8 mouse cellular contexts compared by ENCODE assay signal in the genomic region with DNA sequence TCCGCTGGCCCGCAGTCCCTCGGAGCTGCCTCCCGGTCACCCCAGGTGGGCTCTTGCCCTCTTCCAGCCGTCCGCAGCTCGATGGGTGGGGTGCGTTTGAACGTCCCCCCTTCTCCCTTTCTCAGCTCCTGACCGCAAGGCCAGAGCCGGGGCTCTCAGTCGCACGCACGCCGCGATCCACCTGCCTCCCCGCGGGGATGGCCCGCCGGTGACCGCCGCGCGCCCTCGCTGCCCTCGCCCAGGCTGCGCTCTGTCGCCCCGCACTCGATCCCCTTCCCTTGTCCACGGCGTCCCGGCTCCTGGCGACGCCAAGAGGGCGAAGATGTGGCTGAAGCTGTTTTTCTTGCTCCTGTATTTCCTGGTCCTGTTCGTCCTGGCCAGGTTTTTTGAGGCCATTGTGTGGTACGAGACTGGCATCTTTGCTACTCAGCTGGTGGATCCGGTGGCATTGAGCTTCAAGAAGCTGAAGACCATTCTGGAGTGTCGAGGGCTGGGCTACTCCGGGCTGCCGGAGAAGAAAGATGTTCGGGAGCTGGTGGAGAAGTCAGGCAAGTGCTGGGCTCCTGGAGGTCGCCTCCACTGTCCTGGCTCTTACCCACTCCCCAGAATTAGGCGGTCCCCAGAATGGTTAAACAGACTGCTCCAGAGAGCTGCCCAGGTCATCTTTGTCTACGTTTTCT. TPM values are rescaled to one million over a fixed set of nuclear protein-coding genes. Genes with fewer than 3 reads are reported as not detected.
DNase-seq lines count a peak whose midpoint lies in the region; ATAC-seq lines count a peak whose summit lies in the region.

No protein-coding gene starts in this region.

- peaks cover 8% of the 10 kb centered on the region; the same call in 1 of the 2 replicates for H3K36me3 ChIP-seq in forebrain, embryonic 13.5 days (ENCODE audit: poor library complexity, severe bottlenecking)
- no peaks in the 10 kb centered on the region for H3K36me3 ChIP-seq in hindbrain, embryonic 11.5 days (ENCODE audit: control insufficient read depth, insufficient read depth, low read length)

- peaks cover 18% of the 10 kb centered on the region for H3K4me1 ChIP-seq in forebrain, embryonic 13.5 days
- no peaks in the 10 kb centered on the region for H3K4me1 ChIP-seq in hindbrain, embryonic 11.5 days (replicated peaks; ENCODE audit: control insufficient read depth, insufficient read depth, low read length)

- H3K27me3 ChIP-seq in forebrain, embryonic 13.5 days, result no peaks in the 10 kb centered on the region
- H3K27me3 ChIP-seq in hindbrain, embryonic 11.5 days (ENCODE audit: control insufficient read depth, insufficient read depth, low read length), result no peaks in the 10 kb centered on the region

- ATAC-seq in cerebellum, adult (ENCODE audit: insufficient number of reproducible peaks, low FRiP score, low TSS enrichment), result peak; percentile 62
- ATAC-seq in forebrain, embryonic 13.5 days, result peak; percentile 23
- ATAC-seq in hindbrain, embryonic 11.5 days (ENCODE audit: low FRiP score), result peak; percentile 43

- under 1% methylated on average over 46 of the region's 46 CpGs for WGBS in forebrain, embryonic 13.5 days
- under 1% methylated on average over 46 of the region's 46 CpGs for WGBS in hindbrain, embryonic 11.5 days

- peak; percentile 38 for DNase-seq in gastrocnemius, adult 18-20 months (ENCODE audit: low spot score)
- DNase-seq in gastrocnemius, postnatal 10 days, result no peak
- DNase-seq in hindbrain, embryonic 11.5 days (ENCODE audit: low spot score), result no peak
- DNase-seq in left cerebral cortex, adult 11 months (ENCODE audit: low spot score), result peak; percentile 19
- DNase-seq in lung, postnatal 25 days (ENCODE audit: low spot score), result peak; percentile 22
- DNase-seq in retina, embryonic 14.5 days (ENCODE audit: low spot score), result peak; percentile 63

- peak overlapping the region; percentile 100 for H3K9ac ChIP-seq in forebrain, embryonic 13.5 days
- H3K9ac ChIP-seq in hindbrain, embryonic 11.5 days (ENCODE audit: low read depth, low read length), result peak overlapping the region; percentile 98

- peak overlapping the region; percentile 99 for H3K27ac ChIP-seq in forebrain, embryonic 13.5 days
- H3K27ac ChIP-seq in hindbrain, embryonic 11.5 days (ENCODE audit: low read depth, low read length), result peak overlapping the region; percentile 99

- peak overlapping the region; percentile 79 for H3K4me3 ChIP-seq in forebrain, embryonic 13.5 days
- peak overlapping the region; percentile 75 for H3K4me3 ChIP-seq in hindbrain, embryonic 11.5 days (ENCODE audit: low read depth, low read length)

- no peaks in the 10 kb centered on the region for H3K9me3 ChIP-seq in forebrain, embryonic 13.5 days (replicated peaks)
- H3K9me3 ChIP-seq in hindbrain, embryonic 11.5 days (ENCODE audit: control insufficient read depth, low read length), result no peaks in the 10 kb centered on the region

- H3K4me2 ChIP-seq in forebrain, embryonic 13.5 days, result peak overlapping the region; percentile 78
- H3K4me2 ChIP-seq in hindbrain, embryonic 11.5 days (replicated peaks; ENCODE audit: low read depth, low read length), result peak overlapping the region; percentile 75

RNA-seq across cellular contexts. Expression of a gene that starts 0.8 kb away (rescaled TPM):
- total RNA-seq in gastrocnemius, adult 18-20 months (2021), result 10 to 100 TPM; 18.7 to 19.6 TPM
- 10 to 100 TPM; 20.5 to 22.9 TPM for total RNA-seq in gastrocnemius, postnatal 10 days (2021)
- polyA plus RNA-seq in forebrain, embryonic 13.5 days (2015; fragmentation: Nextera tagmentation; extraction: Ambion mirVana), result 16.9 and 18.8 TPM in 2 replicates
- 18.8 and 19.5 TPM in 2 replicates for polyA plus RNA-seq in hindbrain, embryonic 11.5 days (2014; fragmentation: Nextera tagmentation; extraction: Ambion mirVana)

RNA-seq across cellular contexts. Expression of a gene that starts 49.1 kb away (rescaled TPM):
- total RNA-seq in gastrocnemius, adult 18-20 months (2021), result 10 to 100 TPM; 40.7 to 43.3 TPM
- total RNA-seq in gastrocnemius, postnatal 10 days (2021), result 10 to 100 TPM; 41.7 to 53.2 TPM
- 48.9 and 54.9 TPM in 2 replicates for polyA plus RNA-seq in forebrain, embryonic 13.5 days (2015; fragmentation: Nextera tagmentation; extraction: Ambion mirVana)
- 53.2 and 57.7 TPM in 2 replicates for polyA plus RNA-seq in hindbrain, embryonic 11.5 days (2014; fragmentation: Nextera tagmentation; extraction: Ambion mirVana)

RNA-seq across cellular contexts. Expression of a gene that starts 54.0 kb away (rescaled TPM):
- total RNA-seq in gastrocnemius, adult 18-20 months (2021), result 100 to 1,000 TPM; 128 to 132 TPM
- total RNA-seq in gastrocnemius, postnatal 10 days (2021), result 10 to 100 TPM; 58.0 to 61.9 TPM
- 6.8 and 9.0 TPM in 2 replicates for polyA plus RNA-seq in forebrain, embryonic 13.5 days (2015; fragmentation: Nextera tagmentation; extraction: Ambion mirVana)
- polyA plus RNA-seq in hindbrain, embryonic 11.5 days (2014; fragmentation: Nextera tagmentation; extraction: Ambion mirVana), result 7.1 and 10.6 TPM in 2 replicates

Comparison
In these comparisons a context has a peak if more than half of its experiments do, and no peak if none do; other contexts are left out.
1. DNase-seq: peak in gastrocnemius, adult 18-20 months (single experiment), left cerebral cortex, adult 11 months (single experiment), lung, postnatal 25 days (single experiment) and retina, embryonic 14.5 days (single experiment); none in gastrocnemius, postnatal 10 days (single experiment) and hindbrain, embryonic 11.5 days (single experiment).
2. Peak in every context shown above with its lines, with median percentiles within 50 percentile points of each other: ATAC-seq.